Mouse (Mus musculus) kidney, embryonic 16.5 days (tissue): Measurements from ENCODE around the gene Galntl6. TPM values are rescaled to one million over a fixed set of nuclear protein-coding genes. Genes with fewer than 3 reads are reported as not detected.
A peak's percentile ranks its signal among the peaks of the same experiment; 100 is the strongest.

Experiments used
- ATAC-seq: fragments of 200-750 bp; cut with Nextera tagmentation; 2 replicates; pipeline ENCODE4 v1.8.0; 2017; ENCODE audit warnings: moderate TSS enrichment; ENCODE audit not compliant: low FRiP score, low TSS enrichment
- H3K27ac ChIP-seq: fragments of 300-500 bp; sonication (generic); 2 replicates; pipeline ENCODE4 v1.5.1; 2014; ENCODE audit warnings: low read length
- H3K27me3 ChIP-seq: fragments of 300-500 bp; sonication (generic); 2 replicates; pipeline ENCODE4 v1.6.1; 2014; ENCODE audit warnings: low read length, control low read depth, mixed read lengths; ENCODE audit not compliant: insufficient read depth
- H3K36me3 ChIP-seq: fragments of 300-500 bp; sonication (generic); 2 replicates; pipeline ENCODE4 v1.6.1; 2014; ENCODE audit warnings: low read length, control low read depth, mixed read lengths; ENCODE audit not compliant: insufficient read depth
- H3K4me1 ChIP-seq: fragments of 300-500 bp; sonication (generic); 2 replicates; pipeline ENCODE4 v1.6.1; 2014; ENCODE audit warnings: low read length, control low read depth, mixed read lengths; ENCODE audit not compliant: insufficient read depth
- H3K4me2 ChIP-seq: fragments of 300-500 bp; sonication (generic); replicated peaks from 2 replicates; pipeline ENCODE4 v1.6.1; 2014; ENCODE audit warnings: low read depth, low read length
- H3K4me3 ChIP-seq: fragments of 300-500 bp; sonication (generic); 2 replicates; pipeline ENCODE4 v1.5.1; 2014; ENCODE audit warnings: mild to moderate bottlenecking, low read length
- H3K9ac ChIP-seq: fragments of 300-500 bp; sonication (generic); replicated peaks from 2 replicates; pipeline ENCODE4 v1.6.1; 2014; ENCODE audit warnings: low read length
- H3K9me3 ChIP-seq: fragments of 300-500 bp; sonication (generic); 2 replicates; pipeline ENCODE4 v1.6.1; 2016; ENCODE audit warnings: low read length, control low read depth
- WGBS: fragments of 180-500 bp; shearing (Covaris S2); extraction: QIAGEN DNeasy Blood & Tissue Kit; methylation state at CpG from one replicate; pipeline ENCODE4 v1.1.7; 2014; 5-methylcytosine and 5-hydroxymethylcytosine counted together
- polyA plus RNA-seq: library from polyadenylated mRNA; unstranded; fragments of >200 nt; fragmentation: Nextera tagmentation; extraction: Ambion mirVana; gene quantifications from 2 replicates; pipeline ENCODE4 v1.2.1, GENCODE M21; 2015

Galntl6 gene
- polyA plus RNA-seq, 1 experiment from 2014 or later, result 1.4 TPM

GRCm38 (mm10) chr8:57754066-57754465 is 1158.4 kb downstream of the Galntl6 start:
- Histone ChIP-seq H3K27ac (no peak overlapping the region), H3K4me2 (no peak overlapping the region), H3K4me1 (peaks cover 7% of the 10 kb centered on the region; the same call in 1 of the 2 replicates), H3K36me3 (no peaks in the 10 kb centered on the region), H3K27me3 (no peaks in the 10 kb centered on the region), H3K4me3 (no peak overlapping the region), H3K9ac (no peak overlapping the region), H3K9me3 (no peaks in the 10 kb centered on the region)
- WGBS, result 45% methylated on average over 6 of the region's 6 CpGs
- no peak for ATAC-seq

DNA sequence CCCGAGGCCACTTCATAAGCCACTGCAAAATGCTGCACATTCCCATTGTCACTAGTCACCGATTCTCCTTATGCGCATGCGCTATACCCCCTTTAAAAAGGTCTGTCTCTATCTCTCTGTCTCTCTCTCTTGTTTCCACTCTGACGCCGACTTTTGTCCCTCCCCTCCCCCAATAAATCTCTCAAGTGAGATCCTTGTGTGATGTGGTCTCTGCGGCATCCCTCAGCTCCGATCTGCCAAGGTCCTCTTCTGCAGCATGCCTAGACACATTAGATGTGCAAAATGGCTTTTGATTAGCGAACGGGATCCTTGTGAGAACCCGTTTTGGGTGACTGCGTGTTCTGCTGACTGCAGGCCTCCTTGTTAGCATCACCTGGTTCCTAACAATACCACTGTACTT is 1168.8 kb downstream of the Galntl6 start:
- Histone ChIP-seq H3K4me1 (0 out of 2 replicates have a peak, but pooled peaks cover 2% of the 10 kb centered on the region), H3K4me3 (no peak overlapping the region)
- no peak for ATAC-seq

GRCm38 (mm10) chr8:57741983-57742382 is 1170.5 kb downstream of the Galntl6 start:
- no peaks in the 10 kb centered on the region for H3K27me3 ChIP-seq
- 54% methylated on average over 6 of the region's 6 CpGs for WGBS
- H3K4me1 ChIP-seq, result 0 out of 2 replicates have a peak, but pooled peaks cover 2% of the 10 kb centered on the region
- H3K36me3 ChIP-seq, result no peaks in the 10 kb centered on the region
- no peak overlapping the region for H3K27ac ChIP-seq
- no peak overlapping the region for H3K4me3 ChIP-seq
- no peak for ATAC-seq
- H3K9ac ChIP-seq, result no peak overlapping the region
- no peaks in the 10 kb centered on the region for H3K9me3 ChIP-seq
- no peak overlapping the region for H3K4me2 ChIP-seq

More for the DNA sequence above, 1168.8 kb downstream of the Galntl6 start:
- Histone ChIP-seq H3K27ac (no peak overlapping the region), H3K4me2 (no peak overlapping the region), H3K9ac (no peak overlapping the region), H3K36me3 (no peaks in the 10 kb centered on the region), H3K9me3 (no peaks in the 10 kb centered on the region), H3K27me3 (no peaks in the 10 kb centered on the region)
- 82% methylated on average over 12 of the region's 12 CpGs for WGBS

DNA sequence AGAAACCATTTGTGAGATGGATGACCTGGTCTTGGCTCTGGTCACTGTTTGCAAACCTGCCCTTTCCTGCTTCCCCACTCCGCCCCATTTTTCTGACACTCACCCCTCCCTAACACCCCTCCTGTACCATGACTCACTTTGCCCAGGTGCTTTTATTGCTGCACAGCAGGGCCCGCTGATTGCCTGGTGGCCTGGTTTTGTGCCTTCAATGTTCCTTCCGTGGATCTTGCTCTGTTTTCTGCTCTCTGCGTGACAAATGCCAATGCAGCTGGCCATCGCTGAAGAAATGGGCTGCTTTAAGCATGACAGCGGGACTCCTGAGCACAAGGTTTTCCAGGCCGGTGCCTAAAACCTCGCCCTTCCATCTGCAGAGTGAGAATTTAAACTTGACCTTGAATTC is 1171.1 kb downstream of the Galntl6 start:
- Histone ChIP-seq H3K4me2 (no peak overlapping the region), H3K9ac (no peak overlapping the region), H3K4me1 (0 out of 2 replicates have a peak, but pooled peaks cover 2% of the 10 kb centered on the region), H3K9me3 (no peaks in the 10 kb centered on the region), H3K4me3 (no peak overlapping the region), H3K27ac (no peak overlapping the region), H3K36me3 (no peaks in the 10 kb centered on the region), H3K27me3 (no peaks in the 10 kb centered on the region)
- ATAC-seq, result 0 out of 2 replicates have a peak, but pooled peaks have one; percentile 23
- WGBS, result 58% methylated on average over 8 of the region's 8 CpGs

GRCm38 (mm10) chr8:57737281-57737680 is 1175.2 kb downstream of the Galntl6 start:
- Histone ChIP-seq H3K4me2 (no peak overlapping the region), H3K9me3 (no peaks in the 10 kb centered on the region), H3K27me3 (no peaks in the 10 kb centered on the region), H3K9ac (no peak overlapping the region), H3K4me3 (no peak overlapping the region), H3K4me1 (0 out of 2 replicates have a peak, but pooled peaks cover 2% of the 10 kb centered on the region), H3K36me3 (no peaks in the 10 kb centered on the region), H3K27ac (no peak overlapping the region)
- ATAC-seq, result no peak
- 74% methylated on average over 4 of the region's 4 CpGs for WGBS

DNA sequence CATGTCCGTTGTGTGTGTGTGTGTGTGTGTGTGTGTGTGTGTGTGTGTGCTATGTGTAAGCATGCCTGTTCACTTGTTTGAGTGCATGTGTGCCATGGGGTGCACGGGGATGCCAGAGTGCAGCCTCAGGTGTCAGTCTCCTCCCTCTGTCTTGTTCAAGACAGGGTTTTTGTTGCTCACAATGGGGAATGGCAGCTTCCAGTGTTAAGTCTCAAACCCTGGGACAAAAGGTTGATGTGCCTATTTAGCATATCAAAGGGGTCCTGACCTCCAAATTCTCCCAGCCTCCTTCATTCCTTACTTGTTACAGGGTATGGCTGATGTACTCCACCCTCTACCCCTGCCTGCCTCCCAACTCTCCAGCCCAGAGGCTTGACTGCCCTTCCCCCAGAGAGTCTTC is 1179.6 kb downstream of the Galntl6 start:
- WGBS, result 30% methylated on average over 2 of the region's 2 CpGs

GRCm38 (mm10) chr8:57731666-57732065 is 1180.8 kb downstream of the Galntl6 start:
- H3K4me2 ChIP-seq, result no peak overlapping the region
- 72% methylated on average over 8 of the region's 8 CpGs for WGBS
- peak; percentile 40; the same call in 1 of the 2 replicates for ATAC-seq
- no peaks in the 10 kb centered on the region for H3K27me3 ChIP-seq
- no peaks in the 10 kb centered on the region for H3K4me1 ChIP-seq
- no peaks in the 10 kb centered on the region for H3K9me3 ChIP-seq
- H3K27ac ChIP-seq, result no peak overlapping the region
- H3K36me3 ChIP-seq, result no peaks in the 10 kb centered on the region
- H3K9ac ChIP-seq, result no peak overlapping the region
- no peak overlapping the region for H3K4me3 ChIP-seq

More for the DNA sequence above, 1179.6 kb downstream of the Galntl6 start:
- H3K4me2 ChIP-seq, result no peak overlapping the region
- H3K4me3 ChIP-seq, result no peak overlapping the region
- no peak overlapping the region for H3K27ac ChIP-seq
- no peak overlapping the region for H3K9ac ChIP-seq
- no peak for ATAC-seq
- H3K9me3 ChIP-seq, result no peaks in the 10 kb centered on the region
- no peaks in the 10 kb centered on the region for H3K27me3 ChIP-seq
- no peaks in the 10 kb centered on the region for H3K4me1 ChIP-seq
- H3K36me3 ChIP-seq, result no peaks in the 10 kb centered on the region

DNA sequence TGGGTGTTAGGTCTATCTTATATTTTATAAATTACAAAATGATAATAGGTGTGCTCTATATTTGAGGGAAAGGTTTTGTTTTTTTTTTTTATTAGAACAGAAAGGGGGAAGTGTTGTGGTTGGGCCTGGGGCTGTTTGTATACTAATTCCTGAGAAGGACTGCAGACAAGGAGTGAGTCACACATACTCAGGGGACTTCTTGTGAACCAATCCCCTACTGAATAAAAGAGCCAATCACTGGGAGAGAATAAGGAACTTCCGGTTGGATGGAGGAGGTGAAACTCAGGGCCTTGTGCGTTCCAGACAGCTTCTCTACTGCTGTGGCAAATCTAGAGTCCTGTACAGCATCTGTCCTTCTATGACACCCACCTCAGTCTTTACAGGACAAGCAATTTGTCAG is 1184.2 kb downstream of the Galntl6 start:
- H3K36me3 ChIP-seq, result no peaks in the 10 kb centered on the region
- no peak overlapping the region for H3K27ac ChIP-seq
- H3K4me1 ChIP-seq, result no peaks in the 10 kb centered on the region
- no peak overlapping the region for H3K4me2 ChIP-seq
- ATAC-seq, result no peak
- H3K4me3 ChIP-seq, result no peak overlapping the region
- WGBS, result 70% methylated on average over 2 of the region's 2 CpGs
- no peak overlapping the region for H3K9ac ChIP-seq
- no peaks in the 10 kb centered on the region for H3K27me3 ChIP-seq
- H3K9me3 ChIP-seq, result no peaks in the 10 kb centered on the region

DNA sequence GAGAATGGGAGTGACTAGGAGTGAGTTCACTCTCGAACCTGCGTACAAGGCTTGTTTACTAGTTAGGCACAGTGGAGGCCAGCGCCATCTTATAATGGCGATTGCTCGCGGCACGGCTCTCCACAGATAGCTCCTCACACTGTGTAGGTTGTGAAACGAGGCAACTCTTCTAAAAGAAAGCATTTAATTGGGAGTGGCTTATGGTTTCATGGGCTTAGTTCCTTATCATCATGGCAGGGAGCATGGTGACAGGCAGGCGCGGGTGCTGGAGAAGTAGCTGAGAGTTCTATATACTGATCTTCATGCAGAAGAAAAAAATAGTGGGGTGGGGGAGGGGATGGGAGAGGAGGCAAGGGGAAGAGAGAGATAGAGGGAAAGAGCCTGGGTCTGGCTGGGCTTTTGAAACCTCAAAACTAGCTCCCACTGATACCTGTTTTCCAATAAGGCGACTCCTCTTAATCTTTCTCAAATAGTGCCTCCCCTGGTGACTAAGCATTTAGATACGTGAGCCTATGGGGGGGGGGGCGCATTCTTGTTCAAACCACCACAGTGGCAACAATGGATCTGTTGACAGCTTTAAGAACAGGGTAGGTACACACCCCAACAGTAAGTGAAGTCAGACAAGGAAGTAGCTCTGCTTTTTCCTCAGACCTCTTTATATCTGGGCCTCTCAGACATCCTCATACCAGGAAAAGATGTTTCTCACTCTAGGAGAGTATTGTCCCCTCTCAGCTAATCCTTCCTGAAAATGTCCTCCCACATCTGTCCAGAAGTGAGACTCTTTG is 1187.4 kb downstream of the Galntl6 start:
- H3K4me2 ChIP-seq, result no peak overlapping the region
- ATAC-seq, result no peak
- H3K4me3 ChIP-seq, result no peak overlapping the region
- H3K9ac ChIP-seq, result no peak overlapping the region
- H3K9me3 ChIP-seq, result no peaks in the 10 kb centered on the region
- no peak overlapping the region for H3K27ac ChIP-seq
- H3K4me1 ChIP-seq, result no peaks in the 10 kb centered on the region
- WGBS, result 92% methylated on average over 13 of the region's 13 CpGs
- no peaks in the 10 kb centered on the region for H3K36me3 ChIP-seq
- no peaks in the 10 kb centered on the region for H3K27me3 ChIP-seq
